Mouse (Mus musculus): ENCODE measurements around the gene Caskin2. TPM values are rescaled to one million over a fixed set of nuclear protein-coding genes. Genes with fewer than 3 reads are reported as not detected.

Gene Caskin2
- polyA plus RNA-seq, 1 experiment from 2014 or later, result 21.5 TPM

DNA sequence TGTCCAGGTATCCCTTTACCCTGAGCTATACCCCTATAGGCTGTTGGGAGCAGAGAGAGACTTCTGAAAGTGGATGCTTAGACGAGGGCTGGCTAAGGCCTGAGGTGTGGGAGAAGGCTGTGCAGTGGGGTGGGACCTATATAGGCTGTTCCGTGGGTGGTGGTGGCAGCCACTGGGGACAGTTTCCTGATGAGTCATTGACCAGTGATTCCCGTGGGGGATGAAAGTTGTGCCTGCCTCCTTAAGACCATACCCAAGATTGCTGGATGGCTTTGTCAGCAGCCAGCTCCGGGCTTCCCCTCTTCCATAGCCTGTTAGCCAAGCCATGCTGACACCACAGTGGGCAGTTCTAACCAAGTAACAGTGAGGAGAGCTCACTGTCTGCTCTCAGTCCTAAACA, 7.6 kb upstream of the Caskin2 start:
- Histone ChIP-seq H3K27me3 (ENCODE audit: insufficient read depth, low read length) (no peaks in the 10 kb centered on the region), H3K4me3 (ENCODE audit: low read length) (no peak overlapping the region), H3K9ac (replicated peaks; ENCODE audit: low read length) (no peak overlapping the region), H3K9me3 (ENCODE audit: low read length) (no peaks in the 10 kb centered on the region), H3K4me1 (ENCODE audit: insufficient read depth, low read length) (peaks cover 9% of the 10 kb centered on the region), H3K4me2 (replicated peaks; ENCODE audit: low read depth, low read length) (no peak overlapping the region), H3K27ac (ENCODE audit: low read length) (0 out of 2 replicates have a peak overlapping the region, but pooled peaks have one; percentile 30), H3K36me3 (ENCODE audit: insufficient read depth, low read length) (peaks cover 37% of the 10 kb centered on the region)
- 73% methylated on average over 4 of the region's 4 CpGs for WGBS
- no peak for ATAC-seq (ENCODE audit: low FRiP score, low TSS enrichment)

DNA sequence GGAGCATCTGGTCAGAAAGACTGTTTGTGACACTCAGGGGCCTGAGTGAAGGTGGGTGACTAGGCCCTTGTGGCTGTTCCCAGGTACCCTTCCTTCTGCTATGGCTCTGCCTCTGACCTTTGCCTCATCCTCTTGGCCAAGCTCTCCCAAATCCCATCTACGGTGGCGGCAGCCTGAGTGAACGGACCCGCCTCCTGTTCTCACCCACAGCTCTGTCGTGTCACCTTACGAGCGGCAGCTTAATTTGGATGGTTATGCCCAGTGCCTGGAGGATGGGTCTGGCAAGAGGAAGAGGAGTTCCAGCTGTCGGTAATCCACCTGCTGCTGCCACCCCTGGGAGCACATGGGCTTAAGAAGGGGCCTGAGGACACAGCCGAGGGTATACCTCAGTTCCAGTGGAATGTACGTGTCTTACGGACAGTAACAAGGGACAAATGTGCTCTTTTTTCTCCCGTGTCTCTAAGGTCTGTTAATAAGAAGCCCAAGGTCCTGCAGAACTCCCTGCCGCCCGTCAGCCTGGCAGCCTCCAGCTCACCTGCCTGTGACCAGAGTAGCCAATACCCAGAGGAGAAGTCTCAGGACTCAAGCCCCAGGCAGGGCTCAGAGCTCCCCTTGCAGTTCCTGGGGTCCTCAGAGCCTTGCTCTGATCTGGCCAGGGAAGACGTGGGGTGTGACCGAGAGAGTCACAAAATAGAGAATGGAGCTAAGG, 6.6 kb upstream of the Caskin2 start:
- H3K36me3 ChIP-seq (ENCODE audit: insufficient read depth, low read length), result peaks cover 37% of the 10 kb centered on the region
- peak; percentile 28; the same call in 1 of the 2 replicates for ATAC-seq (ENCODE audit: low FRiP score, low TSS enrichment)
- H3K27me3 ChIP-seq (ENCODE audit: insufficient read depth, low read length), result no peaks in the 10 kb centered on the region
- peaks cover 18% of the 10 kb centered on the region for H3K4me1 ChIP-seq (ENCODE audit: insufficient read depth, low read length)
- H3K27ac ChIP-seq (ENCODE audit: low read length), result peak overlapping the region; percentile 30; the same call in 1 of the 2 replicates
- WGBS, result 72% methylated on average over 16 of the region's 16 CpGs
- no peak overlapping the region for H3K4me2 ChIP-seq (replicated peaks; ENCODE audit: low read depth, low read length)
- H3K9me3 ChIP-seq (ENCODE audit: low read length), result no peaks in the 10 kb centered on the region
- H3K9ac ChIP-seq (replicated peaks; ENCODE audit: low read length), result no peak overlapping the region
- H3K4me3 ChIP-seq (ENCODE audit: low read length), result no peak overlapping the region

DNA sequence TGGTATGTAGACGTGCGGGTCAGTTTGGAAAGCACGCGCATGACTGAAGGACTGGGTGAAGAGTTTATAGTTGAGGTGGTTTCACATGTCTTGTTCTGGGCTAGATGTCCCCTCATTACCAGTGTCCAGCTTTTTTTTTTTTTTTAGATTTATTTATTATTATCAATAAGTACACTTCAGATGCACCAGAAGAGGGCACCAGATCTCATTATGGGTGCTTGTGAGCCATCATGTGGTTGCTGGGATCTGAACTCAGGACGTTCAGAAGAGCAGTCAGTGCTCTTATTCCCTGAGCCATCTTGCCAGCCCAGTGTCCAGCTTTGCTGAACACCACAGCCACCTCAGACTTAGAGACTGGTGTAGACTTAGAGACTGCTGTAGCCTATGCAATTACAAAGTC, 3.9 kb upstream of the Caskin2 start:
- Histone ChIP-seq H3K4me3 (ENCODE audit: low read length) (no peak overlapping the region), H3K4me1 (ENCODE audit: insufficient read depth, low read length) (peaks cover 20% of the 10 kb centered on the region), H3K27me3 (ENCODE audit: insufficient read depth, low read length) (no peaks in the 10 kb centered on the region), H3K9me3 (ENCODE audit: low read length) (no peaks in the 10 kb centered on the region), H3K36me3 (ENCODE audit: insufficient read depth, low read length) (peaks cover 30% of the 10 kb centered on the region), H3K27ac (ENCODE audit: low read length) (no peak overlapping the region), H3K4me2 (replicated peaks; ENCODE audit: low read depth, low read length) (no peak overlapping the region), H3K9ac (replicated peaks; ENCODE audit: low read length) (no peak overlapping the region)
- WGBS, result 89% methylated on average over 5 of the region's 5 CpGs
- ATAC-seq (ENCODE audit: low FRiP score, low TSS enrichment), result no peak

DNA sequence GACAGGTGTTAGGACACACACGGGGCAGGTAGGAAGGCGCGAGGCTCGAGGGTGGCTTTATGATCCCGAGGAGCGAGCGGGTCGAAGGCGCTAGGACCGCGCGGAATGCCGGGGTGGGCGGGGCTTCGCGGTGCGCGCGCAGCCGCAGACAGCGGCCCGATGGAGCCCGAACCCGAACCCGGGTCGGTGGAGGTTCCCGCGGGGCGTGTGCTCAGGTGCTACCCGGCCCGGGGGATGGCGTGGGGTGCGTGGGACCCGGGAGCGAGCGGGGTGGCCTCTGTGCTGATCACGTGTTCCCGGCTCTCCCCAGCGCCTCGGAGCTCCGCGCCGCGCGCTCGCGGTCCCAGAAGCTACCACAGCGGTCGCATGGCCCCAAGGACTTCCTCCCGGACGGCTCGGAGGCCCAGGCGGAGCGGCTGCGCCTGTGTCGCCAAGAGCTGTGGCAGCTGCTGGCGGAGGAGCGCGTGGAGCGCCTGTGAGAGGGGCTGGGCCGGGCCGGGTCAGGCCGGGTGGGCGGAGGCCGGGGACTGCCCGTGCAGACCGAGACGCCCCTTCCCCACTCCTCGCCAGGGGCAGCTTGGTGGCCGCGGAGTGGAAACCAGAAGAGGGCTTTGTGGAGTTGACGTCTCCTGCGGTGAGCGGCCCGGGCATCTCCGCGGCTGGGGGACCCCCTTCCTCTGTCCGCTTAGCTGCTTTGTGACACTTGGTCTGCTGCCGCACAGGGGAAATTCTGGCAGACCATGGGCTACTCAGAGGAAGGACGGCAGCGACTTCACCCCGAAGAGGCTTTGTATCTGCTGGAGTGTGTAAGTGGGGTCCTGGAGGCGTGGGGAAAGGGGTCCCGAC, 1.4 kb upstream of the Caskin2 start, which contains the start of gene Tsen54:
Gene Tsen54, plus strand, starts transcription at position 120 of the 846 bp plus-strand sequence.
- WGBS, result under 1% methylated on average over 65 of the region's 84 CpGs
- Histone ChIP-seq H3K4me3 (ENCODE audit: low read length) (peak within 1 kb of the TSS; percentile 96), H3K9ac (replicated peaks; ENCODE audit: low read length) (peak within 1 kb of the TSS; percentile 91), H3K27ac (ENCODE audit: low read length) (peak within 1 kb of the TSS; percentile 50), H3K36me3 (ENCODE audit: insufficient read depth, low read length) (peaks cover 16% of the 10 kb centered on the region), H3K9me3 (ENCODE audit: low read length) (no peaks in the 10 kb centered on the region), H3K4me2 (replicated peaks; ENCODE audit: low read depth, low read length) (peak within 1 kb of the TSS; percentile 75), H3K27me3 (ENCODE audit: insufficient read depth, low read length) (no peaks in the 10 kb centered on the region), H3K4me1 (ENCODE audit: insufficient read depth, low read length) (peaks cover 45% of the 10 kb centered on the region)
- peak; percentile 47 for ATAC-seq (ENCODE audit: low FRiP score, low TSS enrichment)

DNA sequence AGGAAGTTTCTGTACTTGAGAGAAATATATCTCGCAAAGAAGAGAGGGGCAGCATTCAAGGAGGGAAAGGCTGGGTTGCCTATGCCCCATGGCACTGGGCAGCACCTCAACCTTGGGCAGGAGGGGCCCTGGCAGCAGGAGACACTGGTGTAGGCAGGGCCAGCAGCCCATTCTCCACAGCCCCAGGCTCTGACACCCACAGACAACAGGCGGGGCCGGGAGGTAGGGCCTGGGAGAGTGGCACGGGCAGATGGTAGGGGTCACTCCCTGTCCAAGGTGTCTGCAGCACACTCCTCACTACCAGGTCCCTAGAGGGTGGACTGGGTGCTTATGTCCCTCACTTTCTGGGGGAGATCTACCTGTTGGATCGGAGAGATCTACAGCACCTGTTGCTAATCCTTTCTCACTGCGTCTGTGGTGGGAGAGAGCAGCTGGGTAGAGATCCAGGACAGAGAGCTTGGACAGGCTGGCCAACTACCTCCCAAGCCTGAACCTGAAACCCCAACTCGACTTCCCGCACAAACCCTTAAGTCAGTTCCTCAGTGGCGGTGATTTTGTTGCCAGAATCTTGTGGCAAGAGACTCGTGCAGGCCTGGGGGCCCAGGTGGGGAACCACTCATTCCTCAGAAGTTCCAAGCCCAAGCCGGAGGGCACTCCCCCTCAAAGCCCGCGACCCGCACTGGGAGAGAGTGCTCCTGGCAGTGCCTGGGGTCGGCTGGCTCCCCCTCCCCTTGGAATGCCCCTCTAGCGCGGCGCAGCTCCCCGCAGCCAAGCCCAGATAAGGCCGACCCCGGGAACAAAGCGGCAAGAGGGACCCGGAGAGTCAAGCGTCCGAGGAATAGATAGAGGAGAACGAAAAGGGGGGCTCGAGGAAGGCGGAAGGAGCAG, 662 bp downstream of the Caskin2 start:
- peaks cover 15% of the 10 kb centered on the region; the same call in 1 of the 2 replicates for H3K36me3 ChIP-seq (ENCODE audit: insufficient read depth, low read length)
- peak overlapping the region; percentile 87 for H3K27ac ChIP-seq (ENCODE audit: low read length)
- H3K9ac ChIP-seq (replicated peaks; ENCODE audit: low read length), result peak overlapping the region; percentile 91
- no peaks in the 10 kb centered on the region for H3K27me3 ChIP-seq (ENCODE audit: insufficient read depth, low read length)
- H3K4me1 ChIP-seq (ENCODE audit: insufficient read depth, low read length), result peaks cover 66% of the 10 kb centered on the region
- peak overlapping the region; percentile 75 for H3K4me2 ChIP-seq (replicated peaks; ENCODE audit: low read depth, low read length)
- peak overlapping the region; percentile 96 for H3K4me3 ChIP-seq (ENCODE audit: low read length)
- H3K9me3 ChIP-seq (ENCODE audit: low read length), result no peaks in the 10 kb centered on the region
- peak; percentile 1; the same call in 1 of the 2 replicates for ATAC-seq (ENCODE audit: low FRiP score, low TSS enrichment)
- 4% methylated on average over 28 of the region's 28 CpGs for WGBS

DNA sequence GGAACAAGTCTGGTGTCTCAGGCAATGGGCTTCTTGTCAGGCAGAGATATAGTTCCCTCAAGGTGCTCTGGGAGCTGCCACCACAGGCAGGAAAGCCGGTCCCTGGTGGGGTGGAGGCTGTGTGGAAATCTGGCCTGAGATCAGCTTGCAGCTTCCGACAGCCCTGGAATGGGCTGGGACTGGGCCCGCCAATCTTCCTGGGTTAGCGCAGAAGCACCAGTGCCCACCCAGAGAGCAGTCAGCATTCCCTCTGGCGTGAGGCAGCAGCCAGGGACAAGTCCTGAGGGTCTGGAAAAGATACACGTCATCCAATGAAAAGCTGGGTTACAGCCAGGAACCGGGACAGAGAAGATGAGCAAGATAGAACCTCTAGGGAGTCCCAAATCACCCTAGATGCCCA, 1.3 kb downstream of the Caskin2 start:
- H3K9ac ChIP-seq (replicated peaks; ENCODE audit: low read length), result peak overlapping the region; percentile 91
- peak overlapping the region; percentile 96 for H3K4me3 ChIP-seq (ENCODE audit: low read length)
- peaks cover 68% of the 10 kb centered on the region for H3K4me1 ChIP-seq (ENCODE audit: insufficient read depth, low read length)
- no peaks in the 10 kb centered on the region for H3K9me3 ChIP-seq (ENCODE audit: low read length)
- H3K27ac ChIP-seq (ENCODE audit: low read length), result peak overlapping the region; percentile 87; the same call in 1 of the 2 replicates
- H3K36me3 ChIP-seq (ENCODE audit: insufficient read depth, low read length), result peaks cover 15% of the 10 kb centered on the region
- H3K27me3 ChIP-seq (ENCODE audit: insufficient read depth, low read length), result no peaks in the 10 kb centered on the region
- peak overlapping the region; percentile 75 for H3K4me2 ChIP-seq (replicated peaks; ENCODE audit: low read depth, low read length)
- ATAC-seq (ENCODE audit: low FRiP score, low TSS enrichment), result no peak
- WGBS, result 28% methylated on average over 7 of the region's 7 CpGs

DNA sequence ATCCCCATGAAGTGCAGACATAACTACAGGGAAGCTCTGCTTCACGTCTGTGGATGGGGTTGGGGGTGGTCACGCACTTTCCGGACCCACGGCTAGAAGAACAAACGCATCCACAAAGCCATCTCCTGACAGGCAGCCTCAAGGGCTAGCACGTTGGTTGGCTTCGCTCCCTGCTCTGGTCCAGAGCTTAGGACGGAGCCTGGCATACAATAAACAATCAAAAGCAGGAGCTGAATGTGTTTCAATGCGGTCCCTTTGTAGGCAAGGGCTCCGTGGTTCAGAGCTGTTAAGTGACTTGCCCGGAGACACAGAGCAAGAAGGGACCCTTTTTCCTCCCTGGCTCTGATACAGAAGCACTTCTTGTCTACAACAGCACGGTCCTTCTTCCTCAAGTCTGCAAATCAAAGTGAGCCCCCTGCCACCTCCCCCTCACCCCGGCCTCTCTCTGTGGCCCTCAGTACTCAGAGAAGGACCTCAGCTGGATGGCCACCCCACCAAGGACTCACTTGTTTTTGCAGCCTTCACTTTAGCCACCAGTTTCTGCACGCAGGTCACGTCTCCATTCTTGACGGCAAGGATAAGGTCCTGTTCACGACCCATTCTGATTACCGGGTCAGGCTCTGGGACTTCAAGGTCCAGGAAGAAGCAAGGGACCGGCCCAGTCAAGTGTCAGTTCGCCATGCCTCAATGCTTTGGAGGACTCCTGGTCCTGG, 1.9 kb downstream of the Caskin2 start:
- peak overlapping the region; percentile 87; the same call in 1 of the 2 replicates for H3K27ac ChIP-seq (ENCODE audit: low read length)
- peak overlapping the region; percentile 96 for H3K4me3 ChIP-seq (ENCODE audit: low read length)
- no peak for ATAC-seq (ENCODE audit: low FRiP score, low TSS enrichment)
- H3K4me1 ChIP-seq (ENCODE audit: insufficient read depth, low read length), result peaks cover 68% of the 10 kb centered on the region
- peak overlapping the region; percentile 75 for H3K4me2 ChIP-seq (replicated peaks; ENCODE audit: low read depth, low read length)
- H3K9ac ChIP-seq (replicated peaks; ENCODE audit: low read length), result peak overlapping the region; percentile 91
- H3K9me3 ChIP-seq (ENCODE audit: low read length), result no peaks in the 10 kb centered on the region
- WGBS, result 69% methylated on average over 20 of the region's 20 CpGs
- H3K36me3 ChIP-seq (ENCODE audit: insufficient read depth, low read length), result peaks cover 21% of the 10 kb centered on the region
- no peaks in the 10 kb centered on the region for H3K27me3 ChIP-seq (ENCODE audit: insufficient read depth, low read length)

DNA sequence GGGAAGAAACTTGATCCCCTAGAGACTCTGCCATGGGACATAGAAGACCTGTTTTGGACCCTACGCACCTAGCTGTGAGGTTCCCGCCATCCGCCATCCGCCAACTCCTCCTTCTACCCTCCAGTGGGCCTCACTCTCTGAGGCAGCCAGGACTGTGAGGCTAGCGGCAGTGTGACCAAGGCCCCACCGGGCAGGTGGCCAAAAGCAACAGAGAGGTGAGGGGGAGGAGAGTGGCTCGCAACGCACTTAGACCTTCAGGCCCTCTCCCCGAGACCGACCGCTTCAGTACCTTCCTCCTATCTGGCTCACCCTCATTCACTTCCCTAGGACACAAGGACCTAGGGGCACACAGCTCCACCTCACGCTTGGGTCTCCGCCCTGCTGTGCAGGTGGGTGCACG, 3.1 kb downstream of the Caskin2 start:
- WGBS, result 20% methylated on average over 14 of the region's 14 CpGs

More for the DNA sequence above, 3.1 kb downstream of the Caskin2 start:
- Histone ChIP-seq H3K9me3 (ENCODE audit: low read length) (no peaks in the 10 kb centered on the region), H3K27me3 (ENCODE audit: insufficient read depth, low read length) (no peaks in the 10 kb centered on the region), H3K4me3 (ENCODE audit: low read length) (peak overlapping the region; percentile 96), H3K4me2 (replicated peaks; ENCODE audit: low read depth, low read length) (peak overlapping the region; percentile 75), H3K4me1 (ENCODE audit: insufficient read depth, low read length) (peaks cover 61% of the 10 kb centered on the region), H3K36me3 (ENCODE audit: insufficient read depth, low read length) (peaks cover 28% of the 10 kb centered on the region), H3K9ac (replicated peaks; ENCODE audit: low read length) (peak overlapping the region; percentile 91), H3K27ac (ENCODE audit: low read length) (peak overlapping the region; percentile 75)
- no peak for ATAC-seq (ENCODE audit: low FRiP score, low TSS enrichment)
